Mouse (Mus musculus) forebrain, postnatal 0 days (tissue): ENCODE data around the gene Cstl1. TPM values are rescaled to one million over a fixed set of nuclear protein-coding genes. Genes with fewer than 3 reads are reported as not detected.
"Not testable (repeated sequence)": the region's sequence is repeated elsewhere in the genome, so short reads cannot be mapped to it uniquely, and the experiment has no call there.

ENCODE experiments used
- ATAC-seq: fragments of 200-750 bp; cut with Nextera tagmentation; 2 replicates; pipeline ENCODE4 v1.8.0; 2017; ENCODE audit warnings: mild to moderate bottlenecking, moderate library complexity
- DNase-seq: peaks from one replicate; pipeline ENCODE4 v3.0.0-alpha.2; 2015
- H3K27ac ChIP-seq: fragments of 300-500 bp; sonication (generic); 2 replicates; pipeline ENCODE4 v1.5.1; 2014; ENCODE audit warnings: low read depth, mild to moderate bottlenecking, antibody characterized with exemption, low read length, moderate library complexity, mixed read lengths
- H3K27me3 ChIP-seq: fragments of 300-500 bp; sonication (generic); 2 replicates; pipeline ENCODE4 v1.6.1; 2014; ENCODE audit warnings: mild to moderate bottlenecking, low read length, mixed read lengths; ENCODE audit not compliant: insufficient read depth
- H3K36me3 ChIP-seq: fragments of 300-500 bp; sonication (generic); 2 replicates; pipeline ENCODE4 v1.6.1; 2014; ENCODE audit warnings: mild to moderate bottlenecking, moderate library complexity; ENCODE audit not compliant: insufficient read depth
- H3K4me1 ChIP-seq: fragments of 300-500 bp; sonication (generic); 2 replicates; pipeline ENCODE4 v1.6.1; 2014; ENCODE audit warnings: antibody characterized with exemption; ENCODE audit not compliant: insufficient read depth
- H3K4me2 ChIP-seq: fragments of 300-500 bp; sonication (generic); 2 replicates; pipeline ENCODE4 v1.6.1; 2014; ENCODE audit warnings: low read depth, mild to moderate bottlenecking, moderate library complexity
- H3K4me3 ChIP-seq: fragments of 300-500 bp; sonication (generic); 2 replicates; pipeline ENCODE4 v1.5.1; 2014; ENCODE audit warnings: low read depth, low read length, mixed read lengths
- H3K9ac ChIP-seq: fragments of 300-500 bp; sonication (generic); 2 replicates; pipeline ENCODE4 v1.6.1; 2014; ENCODE audit warnings: mild to moderate bottlenecking
- H3K9me3 ChIP-seq: fragments of 300-500 bp; sonication (generic); 2 replicates; pipeline ENCODE4 v1.6.1; 2016; ENCODE audit warnings: low read length
- CTCF ChIP-seq: sonication (generic); IDR thresholded peaks from 2 replicates; pipeline ENCODE4 v1.5.1; 2016; ENCODE audit warnings: antibody characterized with exemption, control low read depth, low read depth
- WGBS: fragments of 180-500 bp; shearing (Covaris S2); extraction: QIAGEN DNeasy Blood & Tissue Kit; methylation state at CpG from one replicate; pipeline ENCODE4 v1.1.7; 2014; 5-methylcytosine and 5-hydroxymethylcytosine counted together
- polyA plus RNA-seq: library from polyadenylated mRNA; unstranded; fragments of >200 nt; fragmentation: Nextera tagmentation; extraction: Ambion mirVana; gene quantifications from 2 replicates; pipeline ENCODE4 v1.2.1, GENCODE M21; 2015
- total RNA-seq: library from RNA; depleted of rRNA; stranded (reverse); fragments of >200 nt; gene quantifications from 2 replicates; pipeline ENCODE4 v1.2.3, GENCODE M21; 2014; rRNA removed

Cstl1 gene
- total and polyA plus RNA-seq, 2 experiments from 2014 or later: not detected

DNA sequence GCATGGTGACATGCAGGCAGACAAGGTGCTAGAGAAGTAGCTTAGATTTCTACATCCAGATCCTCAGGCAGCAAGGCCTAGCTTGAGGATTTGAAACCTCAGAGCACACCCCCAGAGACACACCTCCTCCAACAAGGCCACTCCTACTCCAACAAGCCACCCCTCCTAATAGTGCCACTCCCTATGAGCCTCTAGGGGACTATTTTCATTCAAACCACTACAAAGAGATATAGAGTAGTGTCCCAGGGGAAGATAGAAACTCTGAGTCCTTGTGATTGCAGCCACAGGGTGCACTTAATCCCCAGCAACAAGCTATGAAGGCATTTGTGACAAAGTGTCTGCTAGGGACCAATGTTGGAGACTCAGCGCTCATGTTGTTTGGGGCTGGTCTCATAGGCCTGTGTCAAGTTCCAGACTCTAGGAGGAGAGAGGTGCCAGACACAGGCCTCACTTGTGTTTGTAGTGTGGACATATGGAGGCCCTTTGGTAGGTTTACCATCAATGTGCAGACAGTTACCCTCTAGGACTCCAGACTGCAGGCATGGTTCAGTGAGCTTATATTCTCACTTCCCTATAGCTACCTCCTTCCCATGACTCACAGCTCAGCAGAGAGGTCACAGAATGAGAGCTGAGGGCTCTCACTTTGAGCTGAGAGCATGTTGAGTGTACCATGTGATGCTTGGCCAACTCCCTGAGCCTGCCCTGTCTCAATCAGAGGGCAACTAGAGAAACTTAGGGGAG is 13.7 kb downstream of the Cstl1 start:
- Histone ChIP-seq H3K4me1 (no peaks in the 10 kb centered on the region), H3K9me3 (no peaks in the 10 kb centered on the region), H3K4me3 (no peak overlapping the region), H3K27me3 (no peaks in the 10 kb centered on the region), H3K27ac (no peak overlapping the region), H3K9ac (no peak overlapping the region), H3K36me3 (no peaks in the 10 kb centered on the region), H3K4me2 (no peak overlapping the region)
- DNase-seq: no peak
- 88% methylated on average over 1 of the region's 1 CpGs for WGBS
- TF ChIP-seq CTCF: no peak
- ATAC-seq: no peak

DNA sequence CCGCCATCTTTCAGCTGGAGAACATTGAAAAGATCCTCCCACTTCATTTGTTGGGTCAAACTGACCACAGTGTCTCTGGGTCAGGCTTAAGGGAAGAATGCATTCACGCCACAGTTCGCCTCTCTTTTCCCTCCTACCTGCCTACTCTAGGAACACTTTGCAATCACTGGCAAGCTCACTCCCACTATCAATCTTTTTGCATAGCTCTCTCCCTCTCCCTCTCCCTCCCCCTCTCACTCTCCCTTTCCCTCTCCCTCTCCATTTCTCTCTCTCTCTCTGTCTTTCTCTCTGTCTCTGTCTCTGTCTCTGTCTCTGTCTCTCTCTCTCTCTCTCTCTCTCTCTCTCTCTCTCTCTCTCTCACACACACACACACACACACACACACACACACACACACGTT is 21.2 kb downstream of the Cstl1 start, which contains the start of gene Cst11:
Cst11 (minus strand) TSS at position 101 of the 400 bp plus-strand sequence.
- H3K4me2 ChIP-seq, H3K27ac ChIP-seq, H3K4me3 ChIP-seq, DNase-seq, H3K9ac ChIP-seq, H3K4me1 ChIP-seq, H3K9me3 ChIP-seq, ATAC-seq, H3K36me3 ChIP-seq, H3K27me3 ChIP-seq: not testable (repeated sequence)
- WGBS: 82% methylated on average over 4 of the region's 4 CpGs

DNA sequence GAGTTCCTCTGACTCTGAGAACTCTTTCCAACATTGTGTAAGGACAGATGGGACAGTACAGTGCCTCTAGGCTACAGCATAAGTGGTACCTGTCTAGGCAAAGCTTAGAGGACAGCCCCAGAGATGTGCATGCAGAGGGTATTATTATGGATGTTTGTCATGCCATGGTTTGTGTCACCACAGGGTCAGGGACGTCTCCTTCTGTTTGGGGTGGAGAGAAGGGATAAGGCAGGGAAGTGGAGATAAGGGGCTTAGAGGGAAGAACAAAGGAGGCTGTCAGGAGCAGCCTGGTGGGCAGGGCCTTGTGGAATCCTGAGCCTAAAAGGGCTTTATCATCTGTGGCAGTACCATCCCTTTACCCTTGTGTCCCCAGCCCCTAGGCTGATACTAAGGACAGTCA is 31.6 kb downstream of the Cstl1 start, which contains the start of gene 8030411F24Rik:
8030411F24Rik (plus strand) TSS at position 301 of the 400 bp plus-strand sequence.
- DNase-seq: no peak
- TF ChIP-seq CTCF: no peak
- Histone ChIP-seq H3K4me3 (no peak within 1 kb of the TSS), H3K27ac (no peak within 1 kb of the TSS), H3K9ac (no peak within 1 kb of the TSS), H3K4me2 (no peak within 1 kb of the TSS), H3K4me1 (no peaks in the 10 kb centered on the region), H3K9me3 (no peaks in the 10 kb centered on the region), H3K36me3 (no peaks in the 10 kb centered on the region), H3K27me3 (no peaks in the 10 kb centered on the region)
- ATAC-seq: no peak
- WGBS: 13% methylated on average over 1 of the region's 1 CpGs

DNA sequence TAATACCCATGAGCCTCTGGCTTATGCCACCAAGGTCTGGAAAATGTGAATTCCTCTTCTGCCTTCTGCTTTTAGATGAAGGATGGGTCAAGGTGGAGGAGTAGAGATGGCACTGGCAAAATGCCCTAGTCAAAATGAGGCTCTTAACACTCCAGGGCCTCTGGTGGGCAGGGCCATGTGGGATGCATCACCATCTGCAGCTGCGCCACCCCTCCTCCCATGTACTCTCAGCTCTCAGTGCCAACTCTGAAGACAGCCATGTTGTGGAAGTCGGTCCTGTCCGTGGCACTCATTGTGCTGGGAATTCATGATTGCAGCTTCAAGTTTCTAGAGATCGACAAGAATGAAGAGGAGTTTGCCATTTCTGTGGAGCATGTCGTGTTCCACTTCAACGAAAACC is 39.0 kb downstream of the Cstl1 start, which contains the start of gene Cst12:
Cst12 (plus strand) TSS at position 220 of the 400 bp plus-strand sequence.
- H3K4me3 ChIP-seq: no peak within 1 kb of the TSS
- H3K4me2 ChIP-seq: no peak within 1 kb of the TSS
- WGBS: 95% methylated on average over 6 of the region's 6 CpGs
- no peaks in the 10 kb centered on the region for H3K27me3 ChIP-seq
- DNase-seq (no peak), ATAC-seq (no peak)
- no peak for TF ChIP-seq CTCF
- no peaks in the 10 kb centered on the region for H3K36me3 ChIP-seq
- H3K4me1 ChIP-seq: no peaks in the 10 kb centered on the region
- H3K9ac ChIP-seq: no peak within 1 kb of the TSS
- H3K27ac ChIP-seq: no peak within 1 kb of the TSS
- H3K9me3 ChIP-seq: no peaks in the 10 kb centered on the region

DNA sequence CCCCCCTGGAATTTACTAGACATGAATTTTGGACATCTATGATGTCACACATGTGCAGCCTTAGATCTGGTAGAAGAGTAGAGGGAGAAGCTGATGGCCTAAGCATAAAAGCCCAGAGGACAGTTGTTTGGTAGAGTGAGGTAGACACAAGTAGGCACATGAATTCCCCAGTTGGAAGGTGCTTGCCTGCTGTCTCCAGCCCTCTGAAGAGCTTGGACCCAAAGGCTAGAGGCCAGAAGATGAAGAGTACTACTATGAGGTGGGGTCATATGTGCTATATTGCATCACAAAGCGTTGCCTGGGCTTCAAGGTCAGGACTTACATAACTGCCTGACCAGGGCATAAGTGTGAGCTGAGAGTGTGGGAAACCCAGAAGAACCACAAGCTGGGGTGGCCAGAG is 48.3 kb downstream of the Cstl1 start, which contains the start of gene Cst8:
Cst8 (plus strand) TSS at position 301 of the 400 bp plus-strand sequence.
- Histone ChIP-seq H3K27ac (no peak within 1 kb of the TSS), H3K27me3 (no peaks in the 10 kb centered on the region), H3K9ac (no peak within 1 kb of the TSS), H3K4me3 (no peak within 1 kb of the TSS), H3K36me3 (no peaks in the 10 kb centered on the region), H3K4me1 (no peaks in the 10 kb centered on the region), H3K9me3 (no peaks in the 10 kb centered on the region), H3K4me2 (no peak within 1 kb of the TSS)
- TF ChIP-seq CTCF: no peak
- ATAC-seq (no peak), DNase-seq (no peak)
- WGBS: 87% methylated on average over 1 of the region's 1 CpGs

DNA sequence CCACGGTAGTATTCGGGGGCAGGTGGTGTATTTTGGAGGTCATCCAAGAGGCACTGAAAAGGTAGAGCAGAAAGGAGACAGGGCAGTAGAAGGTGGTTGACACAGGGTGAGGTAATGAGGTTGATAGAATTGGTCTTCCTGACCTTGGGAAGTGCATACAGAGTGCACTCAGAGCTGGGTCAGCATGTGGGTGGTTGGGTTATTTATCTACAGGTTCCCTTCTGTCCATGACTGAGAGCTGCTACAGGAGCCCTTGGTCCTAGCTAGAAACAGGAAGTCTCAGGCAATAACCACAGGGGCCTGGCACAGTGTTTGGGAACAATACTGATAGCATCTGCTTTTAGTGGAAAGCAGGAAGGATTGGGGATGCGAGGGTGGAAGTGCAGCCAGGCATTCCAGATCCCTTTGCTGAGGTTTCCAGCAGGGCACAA is 51.3 kb downstream of the Cstl1 start:
- H3K36me3 ChIP-seq: no peaks in the 10 kb centered on the region
- no peak for TF ChIP-seq CTCF
- H3K4me1 ChIP-seq: no peaks in the 10 kb centered on the region
- DNase-seq (no peak), ATAC-seq (no peak)
- H3K9ac ChIP-seq: no peak overlapping the region
- H3K27ac ChIP-seq: no peak overlapping the region
- no peak overlapping the region for H3K4me3 ChIP-seq
- no peaks in the 10 kb centered on the region for H3K27me3 ChIP-seq
- 53% methylated on average over 3 of the region's 3 CpGs for WGBS
- H3K9me3 ChIP-seq: no peaks in the 10 kb centered on the region
- no peak overlapping the region for H3K4me2 ChIP-seq

Other genes with a start within 250 kb of the Cstl1 start
- 26.9 and 34.6 TPM in 2 replicates for gene Nxt1, start 77.8 kb upstream of the Cstl1 start, total RNA-seq
- gene Nxt1, start 77.8 kb upstream of the Cstl1 start, polyA plus RNA-seq: 29.6 and 38.4 TPM in 2 replicates
- gene Gzf1, start 69.3 kb upstream of the Cstl1 start, total RNA-seq: 21.8 and 22.2 TPM in 2 replicates
- gene Gzf1, start 69.3 kb upstream of the Cstl1 start, polyA plus RNA-seq: 12.8 and 15.0 TPM in 2 replicates
- 124 and 142 TPM in 2 replicates for gene Napb, start 17.9 kb upstream of the Cstl1 start, total RNA-seq
- 41.1 and 76.3 TPM in 2 replicates for gene Napb, start 17.9 kb upstream of the Cstl1 start, polyA plus RNA-seq
- gene Cst11, start 21.1 kb downstream of the Cstl1 start, total RNA-seq: not detected in 2 replicates
- gene Cst11, start 21.1 kb downstream of the Cstl1 start, polyA plus RNA-seq: not detected in 2 replicates
- not detected in 2 replicates for gene 8030411F24Rik, start 31.7 kb downstream of the Cstl1 start, total RNA-seq
- gene 8030411F24Rik, start 31.7 kb downstream of the Cstl1 start, polyA plus RNA-seq: not detected in 2 replicates
- gene Cst12, start 39.0 kb downstream of the Cstl1 start, total RNA-seq: not detected in 2 replicates
- not detected in 2 replicates for gene Cst12, start 39.0 kb downstream of the Cstl1 start, polyA plus RNA-seq
- gene Cst8, start 48.4 kb downstream of the Cstl1 start, total RNA-seq: not detected in 2 replicates
- not detected in 2 replicates for gene Cst8, start 48.4 kb downstream of the Cstl1 start, polyA plus RNA-seq
- gene Cst13, start 69.7 kb downstream of the Cstl1 start, total RNA-seq: not detected in 2 replicates
- not detected in 2 replicates for gene Cst13, start 69.7 kb downstream of the Cstl1 start, polyA plus RNA-seq
- not detected in 2 replicates for gene Cst9, start 84.8 kb downstream of the Cstl1 start, total RNA-seq
- not detected in 2 replicates for gene Cst9, start 84.8 kb downstream of the Cstl1 start, polyA plus RNA-seq
- gene 9230104L09Rik, start 114.7 kb downstream of the Cstl1 start, total RNA-seq: 0.67 TPM in 1 of 2 replicates, not detected in the other
- not detected in 2 replicates for gene 9230104L09Rik, start 114.7 kb downstream of the Cstl1 start, polyA plus RNA-seq
- gene Cst3, start 125.3 kb downstream of the Cstl1 start, total RNA-seq: 495 and 652 TPM in 2 replicates
- 1,133 and 1,187 TPM in 2 replicates for gene Cst3, start 125.3 kb downstream of the Cstl1 start, polyA plus RNA-seq